Mouse (Mus musculus) kidney, postnatal 0 days (tissue): ENCODE measurements around the gene Ikzf1. TPM values are rescaled to one million over a fixed set of nuclear protein-coding genes. Genes with fewer than 3 reads are reported as not detected.

Source experiments
- ATAC-seq: fragments of 200-750 bp; cut with Nextera tagmentation; replicated peaks from 2 replicates; pipeline ENCODE4 v1.8.0; 2017; ENCODE audit warnings: low read depth, moderate number of reproducible peaks, moderate TSS enrichment, moderate library complexity; ENCODE audit not compliant: low FRiP score
- DNase-seq: peaks from one replicate; pipeline ENCODE4 v3.0.0-alpha.2; 2016; ENCODE audit warnings: low spot score
- H3K27ac ChIP-seq: fragments of 300-500 bp; sonication (generic); 2 replicates; pipeline ENCODE4 v1.5.1; 2014; ENCODE audit warnings: mild to moderate bottlenecking
- H3K27me3 ChIP-seq: fragments of 300-500 bp; sonication (generic); 2 replicates; pipeline ENCODE4 v1.6.1; 2014; ENCODE audit warnings: low read length, mixed read lengths; ENCODE audit not compliant: insufficient read depth
- H3K36me3 ChIP-seq: fragments of 300-500 bp; sonication (generic); 2 replicates; pipeline ENCODE4 v1.6.1; 2014; ENCODE audit warnings: low read length, mixed read lengths; ENCODE audit not compliant: insufficient read depth
- H3K4me1 ChIP-seq: fragments of 300-500 bp; sonication (generic); replicated peaks from 2 replicates; pipeline ENCODE4 v1.6.1; 2014; ENCODE audit warnings: antibody characterized with exemption, low read length, mixed read lengths; ENCODE audit not compliant: insufficient read depth
- H3K4me2 ChIP-seq: fragments of 300-500 bp; sonication (generic); 2 replicates; pipeline ENCODE4 v1.6.1; 2014; ENCODE audit warnings: mild to moderate bottlenecking, low read length, moderate library complexity, mixed read lengths
- H3K4me3 ChIP-seq: fragments of 300-500 bp; sonication (generic); replicated peaks from 2 replicates; pipeline ENCODE4 v1.5.1; 2014; ENCODE audit warnings: low read depth, low read length
- H3K9ac ChIP-seq: fragments of 300-500 bp; sonication (generic); 2 replicates; pipeline ENCODE4 v1.6.1; 2014; ENCODE audit warnings: low read depth, low read length
- H3K9me3 ChIP-seq: fragments of 300-500 bp; sonication (generic); replicated peaks from 2 replicates; pipeline ENCODE4 v1.6.1; 2016; ENCODE audit warnings: low read length, inconsistent platforms, mixed read lengths
- CTCF ChIP-seq: IDR thresholded peaks from 2 replicates; pipeline ENCODE4 v1.5.1; 2016; ENCODE audit warnings: antibody characterized with exemption, low read depth, mild to moderate bottlenecking, moderate library complexity
- WGBS: fragments of 180-500 bp; shearing (Covaris S2); extraction: QIAGEN DNeasy Blood & Tissue Kit; methylation state at CpG from one replicate; pipeline ENCODE4 v1.1.7; 2014; 5-methylcytosine and 5-hydroxymethylcytosine counted together
- polyA plus RNA-seq: library from polyadenylated mRNA; unstranded; fragments of >200 nt; fragmentation: Nextera tagmentation; extraction: Ambion mirVana; gene quantifications from 2 replicates; pipeline ENCODE4 v1.2.1, GENCODE M21; 2015

Gene Ikzf1
- polyA plus RNA-seq, 1 experiment from 2014 or later: 0.63 TPM

- Histone ChIP-seq H3K36me3 (peaks cover 22% of the 10 kb centered on the region; the same call in 1 of the 2 replicates), H3K9ac (no peak overlapping the region), H3K4me2 (no peak overlapping the region), H3K9me3 (no peaks in the 10 kb centered on the region), H3K27ac (no peak overlapping the region), H3K4me3 (no peak overlapping the region), H3K4me1 (peaks cover 4% of the 10 kb centered on the region; the same call in 1 of the 2 replicates), H3K27me3 (no peaks in the 10 kb centered on the region)
- ATAC-seq (no peak), DNase-seq (no peak)
- no peak for TF ChIP-seq CTCF
- WGBS: 90% methylated on average over 4 of the region's 4 CpGs
These were observed 121.1 kb downstream of the Ikzf1 start for GRCm38 (mm10) chr11:11805951-11806350.

GRCm38 (mm10) chr11:11808035-11808819 is 123.4 kb downstream of the Ikzf1 start:
- peak; percentile 84 for ATAC-seq
- H3K27ac ChIP-seq: peak overlapping the region; percentile 99
- peak overlapping the region; percentile 64 for H3K4me3 ChIP-seq
- H3K9ac ChIP-seq: peak overlapping the region; percentile 72
- no peak for TF ChIP-seq CTCF
- 10% methylated on average over 25 of the region's 25 CpGs for WGBS
- DNase-seq: no peak
- H3K27me3 ChIP-seq: no peaks in the 10 kb centered on the region
- H3K4me2 ChIP-seq: peak overlapping the region; percentile 85
- H3K4me1 ChIP-seq: peaks cover 4% of the 10 kb centered on the region; the same call in 1 of the 2 replicates
- peaks cover 6% of the 10 kb centered on the region; the same call in 1 of the 2 replicates for H3K36me3 ChIP-seq
- no peaks in the 10 kb centered on the region for H3K9me3 ChIP-seq

GRCm38 (mm10) chr11:11808820-11809403 is 124.1 kb downstream of the Ikzf1 start, which contains the start of gene Fignl1:
Gene Fignl1 (minus strand): TSS chr11:11808962.
- Histone ChIP-seq H3K36me3 (0 out of 2 replicates have a peak, but pooled peaks cover 3% of the 10 kb centered on the region), H3K4me3 (peak within 1 kb of the TSS; percentile 64), H3K4me1 (peaks cover 4% of the 10 kb centered on the region; the same call in 1 of the 2 replicates), H3K9ac (peak within 1 kb of the TSS; percentile 72), H3K27me3 (no peaks in the 10 kb centered on the region), H3K27ac (peak within 1 kb of the TSS; percentile 99), H3K9me3 (no peaks in the 10 kb centered on the region), H3K4me2 (peak within 1 kb of the TSS; percentile 85)
- ATAC-seq (peak; percentile 97), DNase-seq (peak; percentile 98)
- peak; percentile 40; the same call in 1 of the 2 replicates for TF ChIP-seq CTCF
- under 1% methylated on average over 53 of the region's 53 CpGs for WGBS

- H3K36me3 ChIP-seq: 0 out of 2 replicates have a peak, but pooled peaks cover 3% of the 10 kb centered on the region
- H3K9me3 ChIP-seq: no peaks in the 10 kb centered on the region
- H3K27ac ChIP-seq: peak overlapping the region; percentile 99
- 6% methylated on average over 11 of the region's 11 CpGs for WGBS
- H3K27me3 ChIP-seq: no peaks in the 10 kb centered on the region
- peak overlapping the region; percentile 64 for H3K4me3 ChIP-seq
- peak overlapping the region; percentile 85 for H3K4me2 ChIP-seq
- peaks cover 4% of the 10 kb centered on the region; the same call in 1 of the 2 replicates for H3K4me1 ChIP-seq
- no peak for TF ChIP-seq CTCF
- peak overlapping the region; percentile 72 for H3K9ac ChIP-seq
- peak; percentile 62 for DNase-seq
- ATAC-seq: peak; percentile 12; the same call in 1 of the 2 replicates
These were observed 124.8 kb downstream of the Ikzf1 start for GRCm38 (mm10) chr11:11809404-11810175.

GRCm38 (mm10) chr11:11811906-11812480 is 127.2 kb downstream of the Ikzf1 start:
- peaks cover 4% of the 10 kb centered on the region; the same call in 1 of the 2 replicates for H3K4me1 ChIP-seq
- peak; percentile 93 for TF ChIP-seq CTCF
- peak; percentile 88 for DNase-seq
- ATAC-seq: no peak
- WGBS: 24% methylated on average over 9 of the region's 9 CpGs
- H3K4me2 ChIP-seq: peak overlapping the region; percentile 31; the same call in 1 of the 2 replicates
- H3K27ac ChIP-seq: no peak overlapping the region
- H3K4me3 ChIP-seq: no peak overlapping the region
- no peaks in the 10 kb centered on the region for H3K9me3 ChIP-seq
- H3K36me3 ChIP-seq: no peaks in the 10 kb centered on the region
- H3K27me3 ChIP-seq: no peaks in the 10 kb centered on the region
- no peak overlapping the region for H3K9ac ChIP-seq
